Mouse (Mus musculus): ENCODE data around the gene Htr7.

Htr7 gene

GRCm38 (mm10) chr19:36057231-36057811, at the start of gene Htr7:
Gene Htr7 (minus strand): TSS chr19:36057507.
- peak; percentile 5 for DNase-seq

- DNase-seq, result no peak
Measured at GRCm38 (mm10) chr19:36103909-36104308, 46.6 kb upstream of the Htr7 start.

GRCm38 (mm10) chr19:36098916-36099315, 41.6 kb upstream of the Htr7 start:
- DNase-seq, result no peak

GRCm38 (mm10) chr19:36098265-36098664, 41.0 kb upstream of the Htr7 start:
- no peak for DNase-seq

GRCm38 (mm10) chr19:36097194-36097593, 39.9 kb upstream of the Htr7 start:
- no peak for DNase-seq

GRCm38 (mm10) chr19:36090781-36091180, 33.5 kb upstream of the Htr7 start:
- no peak for DNase-seq

GRCm38 (mm10) chr19:36083262-36084225, 26.2 kb upstream of the Htr7 start, which contains the start of gene Rpp30:
Gene Rpp30 (plus strand): TSS chr19:36083716.
- DNase-seq, result peak; percentile 82

- no peak for DNase-seq
Measured at GRCm38 (mm10) chr19:36082606-36083261, 25.4 kb upstream of the Htr7 start.

- DNase-seq, result no peak
Measured at GRCm38 (mm10) chr19:36062801-36063529, 5.7 kb upstream of the Htr7 start.

GRCm38 (mm10) chr19:36056502-36057221, 645 bp downstream of the Htr7 start:
- DNase-seq, result peak; percentile 2

GRCm38 (mm10) chr19:36046046-36046445, 11.3 kb downstream of the Htr7 start:
- no peak for DNase-seq

GRCm38 (mm10) chr19:36014836-36015235, 42.5 kb downstream of the Htr7 start:
- DNase-seq, result no peak

- no peak for DNase-seq
Measured at GRCm38 (mm10) chr19:36006277-36006676, 51.0 kb downstream of the Htr7 start.

- DNase-seq, result no peak
Measured at GRCm38 (mm10) chr19:36004961-36005360, 52.3 kb downstream of the Htr7 start.

- DNase-seq, result no peak
Measured at GRCm38 (mm10) chr19:36002476-36003445, 54.5 kb downstream of the Htr7 start.

- DNase-seq, result no peak
Measured at GRCm38 (mm10) chr19:36001512-36001911, 55.8 kb downstream of the Htr7 start.

- no peak for DNase-seq
Measured at GRCm38 (mm10) chr19:36000955-36001354, 56.4 kb downstream of the Htr7 start.

- no peak for DNase-seq
Measured at GRCm38 (mm10) chr19:35997384-35997783, 59.9 kb downstream of the Htr7 start.

GRCm38 (mm10) chr19:35987461-35987860, 69.8 kb downstream of the Htr7 start:
- no peak for DNase-seq

- no peak for DNase-seq
Measured at GRCm38 (mm10) chr19:35974681-35975080, 82.6 kb downstream of the Htr7 start.

- no peak for DNase-seq
Measured at GRCm38 (mm10) chr19:35957656-35958055, 99.7 kb downstream of the Htr7 start.
